Mouse (Mus musculus) urinary bladder, adult 2 months (tissue): ENCODE results near the gene Ttc3. TPM values are rescaled to one million over a fixed set of nuclear protein-coding genes. Genes with fewer than 3 reads are reported as not detected.

Experiments
- DNase-seq: peaks from one replicate; pipeline ENCODE4 v3.0.0; 2022; ENCODE audit warnings: low spot score
- polyA plus RNA-seq: library from polyadenylated mRNA; depleted of rRNA; stranded (reverse); fragments of >200 nt; gene quantifications from 2 replicates; pipeline ENCODE4 v1.2.3, GENCODE M21; 2012; rRNA removed

Gene Ttc3
- polyA plus RNA-seq, 1 experiment = 39.1 TPM

- peak; percentile 47 for DNase-seq
Observed at GRCm38 (mm10) chr16:94497911-94498310, 127.5 kb downstream of the Ttc3 start.

- no peak for DNase-seq
Observed at GRCm38 (mm10) chr16:94504192-94504591, 133.8 kb downstream of the Ttc3 start.

- no peak for DNase-seq
Observed at GRCm38 (mm10) chr16:94507071-94507470, 136.7 kb downstream of the Ttc3 start.

- DNase-seq = no peak
Observed at GRCm38 (mm10) chr16:94508769-94509168, 138.4 kb downstream of the Ttc3 start.

GRCm38 (mm10) chr16:94509983-94510382, 139.6 kb downstream of the Ttc3 start:
- no peak for DNase-seq

GRCm38 (mm10) chr16:94517606-94518005, 147.2 kb downstream of the Ttc3 start:
- no peak for DNase-seq

Other genes starting within 250 kb of the Ttc3 start
- 11.0 and 11.9 TPM in 2 replicates for gene Hlcs, start 57.0 kb upstream of the Ttc3 start, polyA plus RNA-seq
- 2.1 and 2.2 TPM in 2 replicates for gene Ripply3, start 42.2 kb upstream of the Ttc3 start, polyA plus RNA-seq
- gene Pigp, start 1.2 kb downstream of the Ttc3 start, polyA plus RNA-seq = 92.5 and 102 TPM in 2 replicates
- 52.4 and 64.7 TPM in 2 replicates for gene Vps26c, start 156.2 kb downstream of the Ttc3 start, polyA plus RNA-seq
- 25.4 and 31.6 TPM in 2 replicates for gene Dyrk1a, start 199.4 kb downstream of the Ttc3 start, polyA plus RNA-seq